Mouse (Mus musculus): ENCODE measurements around the gene Defb47.
A peak's percentile ranks its signal among the peaks of the same experiment; 100 is the strongest.

Gene Defb47

GRCm38 (mm10) chr14:62997777-62998176 lies at the start of gene Defb47:
TSS of gene Defb47 (plus strand) at chr14:62998077.
- DNase-seq (ENCODE audit: extremely low spot score, low read depth, low spot score) = no peak

- no peak for DNase-seq (ENCODE audit: extremely low spot score, low read depth, low spot score)
Measured at GRCm38 (mm10) chr14:62956091-62956490, 41.8 kb upstream of the Defb47 start.

GRCm38 (mm10) chr14:62963632-62964031 lies 34.2 kb upstream of the Defb47 start:
- no peak for DNase-seq (ENCODE audit: extremely low spot score, low read depth, low spot score)

- DNase-seq (ENCODE audit: extremely low spot score, low read depth, low spot score) = no peak
Measured at GRCm38 (mm10) chr14:62965342-62965741, 32.5 kb upstream of the Defb47 start.

- no peak for DNase-seq (ENCODE audit: extremely low spot score, low read depth, low spot score)
Measured at GRCm38 (mm10) chr14:62965811-62966520, 31.9 kb upstream of the Defb47 start.

GRCm38 (mm10) chr14:62975046-62975445 lies 22.8 kb upstream of the Defb47 start:
- DNase-seq (ENCODE audit: extremely low spot score, low read depth, low spot score) = peak; percentile 41

GRCm38 (mm10) chr14:62979815-62980214 lies 18.1 kb upstream of the Defb47 start:
- DNase-seq (ENCODE audit: extremely low spot score, low read depth, low spot score) = no peak

- DNase-seq (ENCODE audit: extremely low spot score, low read depth, low spot score) = no peak
Measured at GRCm38 (mm10) chr14:62984410-62984809, 13.5 kb upstream of the Defb47 start, which contains the start of gene Defb48. TSS of gene Defb48 (minus strand) at chr14:62984510.

- DNase-seq (ENCODE audit: extremely low spot score, low read depth, low spot score) = no peak
Measured at GRCm38 (mm10) chr14:62991271-62991670, 6.6 kb upstream of the Defb47 start.

- no peak for DNase-seq (ENCODE audit: extremely low spot score, low read depth, low spot score)
Measured at GRCm38 (mm10) chr14:62991849-62992510, 5.9 kb upstream of the Defb47 start.

- DNase-seq (ENCODE audit: extremely low spot score, low read depth, low spot score) = no peak
Measured at GRCm38 (mm10) chr14:62998977-62999376, 1.1 kb downstream of the Defb47 start.

- DNase-seq (ENCODE audit: extremely low spot score, low read depth, low spot score) = no peak
Measured at GRCm38 (mm10) chr14:63002588-63002987, 4.7 kb downstream of the Defb47 start.

GRCm38 (mm10) chr14:63011471-63011870 lies 13.6 kb downstream of the Defb47 start, which contains the start of gene Defb43:
TSS of gene Defb43 (plus strand) at chr14:63011771.
- no peak for DNase-seq (ENCODE audit: extremely low spot score, low read depth, low spot score)

- DNase-seq (ENCODE audit: extremely low spot score, low read depth, low spot score) = no peak
Measured at GRCm38 (mm10) chr14:63013082-63013481, 15.2 kb downstream of the Defb47 start.

GRCm38 (mm10) chr14:63014667-63015066 lies 16.8 kb downstream of the Defb47 start:
- DNase-seq (ENCODE audit: extremely low spot score, low read depth, low spot score) = no peak

GRCm38 (mm10) chr14:63020524-63021156 lies 22.8 kb downstream of the Defb47 start:
- DNase-seq (ENCODE audit: extremely low spot score, low read depth, low spot score) = no peak

- no peak for DNase-seq (ENCODE audit: extremely low spot score, low read depth, low spot score)
Measured at GRCm38 (mm10) chr14:63046691-63047090, 48.8 kb downstream of the Defb47 start, which contains the start of gene Defb42. TSS of gene Defb42 (plus strand) at chr14:63046991.

GRCm38 (mm10) chr14:63049910-63050370 lies 52.1 kb downstream of the Defb47 start, which contains the start of gene Defb30:
TSS of gene Defb30 (minus strand) at chr14:63049960.
- no peak for DNase-seq (ENCODE audit: extremely low spot score, low read depth, low spot score)
